Mouse (Mus musculus) gastrocnemius, postnatal 36 days (tissue): ENCODE data around the gene Nhlrc4. TPM values are rescaled to one million over a fixed set of nuclear protein-coding genes. Genes with fewer than 3 reads are reported as not detected.
A peak's percentile ranks its signal among the peaks of the same experiment; 100 is the strongest.

ENCODE experiments used
- DNase-seq, 2 experiments: peaks; one replicate each; pipeline ENCODE4 v3.0.0; 2022
- intact Hi-C: fragments of 180-260 bp; cut with DNase I; formaldehyde crosslinking; loops from one replicate; pipeline ENCODE4 v1.15.1; 2025
- total RNA-seq, 2 experiments: library from RNA; stranded (reverse); gene quantifications; 2 replicates each; pipeline ENCODE4 v1.2.3; 2021

Nhlrc4 gene
- total RNA-seq, 2 experiments from 2014 or later, result not detected

- intact Hi-C loops, result no loop called here
- peak; percentile 73 to 79 for DNase-seq
These were observed 3.1 kb downstream of the Nhlrc4 start for GRCm38 (mm10) chr17:25941511-25942241.

GRCm38 (mm10) chr17:25934526-25934925 is 10.2 kb downstream of the Nhlrc4 start:
- DNase-seq, result no peak
- intact Hi-C loops, result no loop called here

- intact Hi-C loops, result loop anchor here (5.0 kb wide), 1 partner anchor 33 kb away; no protein-coding TSS in a partner anchor
- peak; percentile 51 to 56 for DNase-seq
These were observed 19.4 kb downstream of the Nhlrc4 start for GRCm38 (mm10) chr17:25925348-25925747.

- intact Hi-C loops, result no loop called here
These were observed 22.6 kb downstream of the Nhlrc4 start for GRCm38 (mm10) chr17:25922120-25922519.

GRCm38 (mm10) chr17:25919786-25920642 is 24.7 kb downstream of the Nhlrc4 start:
- intact Hi-C loops, result no loop called here

More at GRCm38 (mm10) chr17:25922120-25922519, 22.6 kb downstream of the Nhlrc4 start:
- no peak for DNase-seq

GRCm38 (mm10) chr17:25919144-25919785 is 25.5 kb downstream of the Nhlrc4 start, which contains the start of gene Rab40c:
Rab40c (minus strand) TSS chr17:25919727.
- intact Hi-C loops, result no loop called here
- DNase-seq, result no peak

More at GRCm38 (mm10) chr17:25919786-25920642, 24.7 kb downstream of the Nhlrc4 start:
- DNase-seq, result peak; percentile 100

- intact Hi-C loops, result no loop called here
- no peak for DNase-seq
These were observed 26.6 kb downstream of the Nhlrc4 start for GRCm38 (mm10) chr17:25918037-25918750.

- intact Hi-C loops, result no loop called here
- no peak for DNase-seq
These were observed 27.7 kb downstream of the Nhlrc4 start for GRCm38 (mm10) chr17:25916931-25917647.

- intact Hi-C loops, result no loop called here
- no peak for DNase-seq
These were observed 30.5 kb downstream of the Nhlrc4 start for GRCm38 (mm10) chr17:25914295-25914694.

- intact Hi-C loops, result no loop called here
- no peak for DNase-seq
These were observed 30.9 kb downstream of the Nhlrc4 start for GRCm38 (mm10) chr17:25913877-25914275.

GRCm38 (mm10) chr17:25913186-25913876 is 31.4 kb downstream of the Nhlrc4 start:
- DNase-seq, result no peak
- intact Hi-C loops, result no loop called here

GRCm38 (mm10) chr17:25911816-25912215 is 32.9 kb downstream of the Nhlrc4 start:
- DNase-seq, result no peak
- intact Hi-C loops, result no loop called here

- no peak for DNase-seq
- intact Hi-C loops, result no loop called here
These were observed 37.1 kb downstream of the Nhlrc4 start for GRCm38 (mm10) chr17:25907640-25908039.

GRCm38 (mm10) chr17:25903061-25903460 is 41.7 kb downstream of the Nhlrc4 start:
- intact Hi-C loops, result no loop called here
- DNase-seq, result no peak

GRCm38 (mm10) chr17:25900193-25900592 is 44.6 kb downstream of the Nhlrc4 start:
- DNase-seq, result no peak
- intact Hi-C loops, result no loop called here

GRCm38 (mm10) chr17:25895891-25896290 is 48.9 kb downstream of the Nhlrc4 start:
- intact Hi-C loops, result loop anchor here (2.0 kb wide), 1 partner anchor 113 kb away; no protein-coding TSS in a partner anchor

GRCm38 (mm10) chr17:25895415-25895814 is 49.3 kb downstream of the Nhlrc4 start:
- intact Hi-C loops, result loop anchor here (2.0 kb wide), 1 partner anchor 113 kb away; no protein-coding TSS in a partner anchor
- DNase-seq, result no peak

More at GRCm38 (mm10) chr17:25895891-25896290, 48.9 kb downstream of the Nhlrc4 start:
- DNase-seq, result no peak

GRCm38 (mm10) chr17:25893975-25894617 is 50.7 kb downstream of the Nhlrc4 start:
- intact Hi-C loops, result loop anchor here (2.0 to 5.0 kb wide), 4 partner anchors 33 to 198 kb away; partner anchors contain the start of gene Decr2
- DNase-seq, result peak in 1 of 2 experiments; percentile 52
